Mouse (Mus musculus) left cerebral cortex, postnatal 4 days (tissue): ENCODE measurements around the gene Ptpn14. TPM values are rescaled to one million over a fixed set of nuclear protein-coding genes. Genes with fewer than 3 reads are reported as not detected.

Experiments
- DNase-seq: peaks from one replicate; pipeline ENCODE4 v3.0.0-alpha.2; 2022
- intact Hi-C: fragments of 180-260 bp; cut with DNase I; formaldehyde crosslinking; loops from one replicate; pipeline ENCODE4 v1.15.1; 2025
- total RNA-seq, 2 experiments: library from RNA; stranded (reverse); gene quantifications; 2 replicates each; pipeline ENCODE4 v1.2.3; 2021

Ptpn14 gene
- total RNA-seq, 2 experiments from 2014 or later, result 6.4 to 6.5 TPM

DNA sequence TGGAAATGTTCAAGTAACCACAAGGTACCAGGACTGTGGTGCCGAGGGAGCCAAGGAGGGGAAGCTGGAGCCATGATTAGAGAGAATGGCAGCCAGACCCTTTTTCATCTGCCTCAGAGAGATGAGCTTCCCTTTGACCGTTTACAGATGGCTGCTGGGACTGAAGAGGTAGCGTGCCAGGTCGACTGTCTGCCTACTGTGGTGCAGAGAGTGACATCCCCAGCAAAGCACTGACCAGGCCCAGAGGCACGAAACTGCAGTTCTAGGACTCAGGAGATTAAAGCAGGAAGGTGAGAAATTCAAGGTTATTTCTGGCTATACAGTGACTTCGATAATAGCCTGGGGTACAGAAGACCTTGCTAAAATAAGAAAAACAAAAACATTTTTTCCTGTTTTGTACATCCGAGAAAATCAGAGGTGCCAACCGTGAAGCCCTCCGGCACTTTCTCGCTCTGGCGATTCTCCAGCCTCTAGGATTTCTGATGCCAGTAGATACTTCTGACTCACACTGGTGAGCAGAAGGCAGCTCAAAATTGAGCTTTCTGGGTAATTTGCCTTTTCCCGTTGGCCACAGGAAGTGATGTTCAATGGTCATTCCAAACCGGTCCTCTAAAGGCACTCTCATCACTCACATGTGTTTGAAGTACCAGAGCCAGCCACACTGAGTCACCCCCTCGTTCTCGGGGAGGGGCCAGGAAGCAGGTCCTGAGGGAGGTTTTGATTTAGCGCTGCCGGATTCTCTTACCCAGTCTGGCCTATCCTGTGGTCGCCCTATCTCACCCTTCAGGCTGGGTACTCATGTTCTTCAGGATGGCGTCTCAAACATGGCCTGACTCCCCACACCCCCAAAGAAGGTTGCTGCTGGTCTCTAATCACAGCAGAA, 11.9 kb upstream of the Ptpn14 start:
- intact Hi-C loops, result no loop called here
- DNase-seq, result peak; percentile 60

- no peak for DNase-seq
- intact Hi-C loops, result no loop called here
Observed at GRCm38 (mm10) chr1:189717546-189717945, 10.5 kb upstream of the Ptpn14 start.

GRCm38 (mm10) chr1:189718600-189718999, 9.5 kb upstream of the Ptpn14 start:
- no peak for DNase-seq
- intact Hi-C loops, result no loop called here

- peak; percentile 17 for DNase-seq
- intact Hi-C loops, result no loop called here
Observed at GRCm38 (mm10) chr1:189726121-189726520, 1.9 kb upstream of the Ptpn14 start.

- peak; percentile 15 for DNase-seq
- intact Hi-C loops, result no loop called here
Observed at GRCm38 (mm10) chr1:189727346-189727883, 653 bp upstream of the Ptpn14 start.

DNA sequence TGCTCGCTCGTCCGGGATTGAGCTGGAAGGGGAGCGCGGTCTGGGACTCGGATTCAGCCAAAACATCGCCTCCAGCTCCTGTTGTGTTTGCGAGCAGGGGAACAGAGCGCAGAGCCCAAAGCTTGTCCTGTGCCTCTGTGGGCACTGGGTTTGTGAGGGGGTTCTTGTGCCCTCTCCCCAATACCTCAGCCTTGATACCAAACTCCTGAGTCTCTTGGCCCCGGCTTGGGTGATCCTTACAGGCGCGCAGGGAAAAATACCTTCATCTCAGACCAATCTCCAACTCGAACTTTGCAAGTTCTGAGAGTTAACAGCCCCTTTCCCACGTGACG, 682 bp downstream of the Ptpn14 start:
- intact Hi-C loops, result no loop called here
- no peak for DNase-seq

GRCm38 (mm10) chr1:189729141-189729815, 1.2 kb downstream of the Ptpn14 start:
- intact Hi-C loops, result no loop called here
- DNase-seq, result no peak

GRCm38 (mm10) chr1:189731697-189732096, 3.6 kb downstream of the Ptpn14 start:
- intact Hi-C loops, result no loop called here
- no peak for DNase-seq

DNA sequence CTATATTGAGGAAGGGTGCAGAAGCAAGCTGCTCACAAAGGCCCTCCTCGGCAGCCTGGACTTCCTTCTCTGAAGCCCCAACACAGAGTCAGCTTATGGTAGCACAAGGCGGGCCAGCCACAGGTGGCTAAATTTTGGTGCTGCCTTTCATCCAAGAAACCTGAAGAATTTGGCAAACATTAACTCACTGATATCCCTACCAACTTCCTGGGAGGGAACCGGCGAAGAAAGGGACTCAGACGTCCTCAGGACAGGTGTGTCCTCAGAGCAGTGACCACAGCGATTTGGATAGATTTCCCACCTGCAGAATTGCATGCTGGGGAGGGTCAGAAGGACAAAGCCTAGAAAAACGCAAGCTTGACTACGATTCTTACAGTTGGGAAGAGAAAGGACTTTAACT, 4.1 kb downstream of the Ptpn14 start:
- DNase-seq, result no peak
- intact Hi-C loops, result no loop called here

GRCm38 (mm10) chr1:189740075-189740474, 12.0 kb downstream of the Ptpn14 start:
- intact Hi-C loops, result no loop called here
- DNase-seq, result no peak

- DNase-seq, result no peak
- intact Hi-C loops, result no loop called here
Observed at GRCm38 (mm10) chr1:189742041-189742440, 14.0 kb downstream of the Ptpn14 start.

- peak; percentile 26 for DNase-seq
- intact Hi-C loops, result no loop called here
Observed at GRCm38 (mm10) chr1:189743136-189743535, 15.1 kb downstream of the Ptpn14 start.

DNA sequence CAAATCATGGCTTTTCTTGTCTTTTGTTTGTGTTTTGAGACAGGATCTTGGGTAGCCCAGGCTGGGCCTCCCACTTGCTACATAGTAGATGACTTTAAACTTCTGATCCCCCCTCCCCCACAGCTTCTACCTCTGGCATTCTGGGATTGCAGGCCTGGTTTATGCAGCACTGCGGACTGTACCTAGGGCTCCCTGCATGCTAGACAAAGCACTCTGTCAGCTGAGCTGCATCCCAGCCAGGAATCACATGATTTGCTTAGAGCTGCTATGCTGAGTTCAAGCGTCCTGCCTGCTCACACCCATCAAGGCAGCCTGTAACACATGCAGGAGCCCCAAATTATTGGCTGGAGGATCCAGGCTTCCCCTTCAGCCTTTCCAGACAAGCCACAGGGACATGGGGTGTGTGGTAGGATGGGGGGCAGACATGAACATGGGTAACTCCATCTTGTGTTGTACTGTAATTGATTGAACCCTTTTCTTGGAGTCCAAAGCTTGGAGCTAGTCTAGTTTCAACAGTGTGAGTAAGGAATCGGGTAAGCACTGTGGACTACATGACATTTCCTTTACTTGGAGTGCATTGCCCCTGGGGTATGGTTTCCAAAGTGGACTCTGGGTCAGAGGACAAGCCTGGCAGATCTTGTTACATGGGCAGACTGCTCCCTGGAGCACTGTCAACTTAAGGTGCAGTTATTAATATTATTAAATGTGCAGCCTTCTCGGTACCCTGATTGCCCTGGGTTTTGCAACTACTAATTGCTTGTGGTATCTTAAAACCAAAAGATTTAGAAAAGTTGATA, 17.0 kb downstream of the Ptpn14 start:
- intact Hi-C loops, result no loop called here
- no peak for DNase-seq

DNA sequence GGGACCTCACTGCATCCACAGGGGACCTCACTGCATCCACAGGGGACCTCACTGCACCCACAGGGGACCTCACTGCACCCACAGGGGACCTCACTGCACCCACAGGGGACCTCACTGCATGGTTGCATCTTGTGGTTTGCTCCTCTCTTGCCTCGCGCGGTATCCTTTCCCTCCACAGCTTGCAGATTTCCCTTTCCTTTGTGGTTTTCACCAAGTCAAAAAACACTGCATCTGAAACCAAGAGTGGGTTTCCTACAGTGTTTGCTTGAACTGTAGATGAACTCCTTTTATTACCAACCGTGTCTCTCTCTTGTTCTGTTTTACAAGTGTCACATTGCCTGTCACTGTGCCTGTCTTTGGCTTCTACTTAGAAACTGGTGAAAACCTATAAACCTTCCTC, 18.5 kb downstream of the Ptpn14 start:
- intact Hi-C loops, result no loop called here
- DNase-seq, result no peak

GRCm38 (mm10) chr1:189749789-189750188, 21.7 kb downstream of the Ptpn14 start:
- intact Hi-C loops, result no loop called here
- DNase-seq, result no peak

- no peak for DNase-seq
- intact Hi-C loops, result no loop called here
Observed at GRCm38 (mm10) chr1:189750233-189750632, 22.2 kb downstream of the Ptpn14 start.

- intact Hi-C loops, result no loop called here
- DNase-seq, result no peak
Observed at GRCm38 (mm10) chr1:189752245-189752644, 24.2 kb downstream of the Ptpn14 start.

- intact Hi-C loops, result no loop called here
- DNase-seq, result no peak
Observed at GRCm38 (mm10) chr1:189755072-189755471, 27.0 kb downstream of the Ptpn14 start.

GRCm38 (mm10) chr1:189756306-189757053, 28.4 kb downstream of the Ptpn14 start:
- intact Hi-C loops, result no loop called here
- DNase-seq, result peak; percentile 42

DNA sequence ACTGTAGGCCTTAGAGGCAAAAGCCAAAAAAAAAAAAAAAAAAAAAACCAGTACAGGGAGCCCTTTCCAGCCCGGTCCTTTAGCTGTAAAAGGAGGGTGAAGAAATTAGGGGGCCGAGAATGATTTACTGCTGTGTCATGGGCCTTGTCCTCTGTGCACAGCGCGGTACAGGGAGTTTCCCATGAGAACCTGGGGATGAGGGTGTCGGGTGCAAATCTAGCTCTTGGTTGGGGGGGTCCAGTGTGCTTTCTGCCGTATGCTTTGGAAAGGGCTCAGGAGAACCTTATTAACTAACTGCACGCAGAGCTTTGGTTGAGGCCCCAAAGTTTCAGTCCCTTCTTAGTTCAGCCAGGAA, 29.0 kb downstream of the Ptpn14 start:
- no peak for DNase-seq
- intact Hi-C loops, result no loop called here
